Mouse (Mus musculus) T-cell, adult 2 months (primary cell): ENCODE measurements around the gene Brd1.
"Not testable (repeated sequence)": the region's sequence is repeated elsewhere in the genome, so short reads cannot be mapped to it uniquely, and the experiment has no call there.

Experiments used
- DNase-seq: peaks from one replicate; pipeline ENCODE4 v3.0.0; 2022; ENCODE audit warnings: low spot score

Brd1 gene

DNA sequence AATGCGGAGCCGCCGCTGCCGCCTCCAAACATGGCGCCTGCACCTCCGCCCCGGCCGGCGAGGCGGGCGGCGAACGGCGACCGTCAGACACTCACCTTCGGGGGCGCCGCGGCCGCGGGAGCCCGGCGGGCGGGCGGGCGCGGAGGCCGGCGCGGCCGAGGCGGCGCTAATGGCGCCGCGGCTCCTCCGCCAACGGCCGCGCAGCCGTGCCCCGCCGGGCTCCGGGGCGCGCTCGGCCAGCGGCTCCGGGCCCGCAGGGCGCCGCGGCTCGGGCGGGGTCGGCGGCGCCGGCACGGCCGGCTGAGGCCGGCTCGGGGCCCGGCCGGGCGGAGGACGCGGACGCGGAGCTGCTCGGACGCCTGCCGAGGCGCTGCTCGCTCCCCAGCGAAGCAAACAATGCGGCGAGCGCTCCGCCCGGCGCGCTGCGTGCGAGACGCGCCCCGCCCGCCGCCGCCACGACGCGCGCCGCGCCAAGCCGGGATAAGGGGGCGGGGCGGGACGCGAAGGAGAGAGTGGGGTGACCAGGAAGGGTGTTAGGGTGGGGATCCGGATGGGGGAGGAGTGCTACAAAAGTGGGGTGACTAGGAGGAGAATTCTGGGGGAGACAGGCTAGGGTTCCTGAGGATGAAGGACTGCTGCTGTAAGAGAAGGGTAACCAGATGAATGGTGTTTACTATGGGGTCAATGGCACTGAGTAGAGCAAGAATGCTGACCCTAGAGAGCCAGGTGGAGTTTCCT, at the start of gene Brd1:
Brd1 (minus strand) TSS at position 400 of the 738 bp plus-strand sequence.
- DNase-seq = peak; percentile 62

DNA sequence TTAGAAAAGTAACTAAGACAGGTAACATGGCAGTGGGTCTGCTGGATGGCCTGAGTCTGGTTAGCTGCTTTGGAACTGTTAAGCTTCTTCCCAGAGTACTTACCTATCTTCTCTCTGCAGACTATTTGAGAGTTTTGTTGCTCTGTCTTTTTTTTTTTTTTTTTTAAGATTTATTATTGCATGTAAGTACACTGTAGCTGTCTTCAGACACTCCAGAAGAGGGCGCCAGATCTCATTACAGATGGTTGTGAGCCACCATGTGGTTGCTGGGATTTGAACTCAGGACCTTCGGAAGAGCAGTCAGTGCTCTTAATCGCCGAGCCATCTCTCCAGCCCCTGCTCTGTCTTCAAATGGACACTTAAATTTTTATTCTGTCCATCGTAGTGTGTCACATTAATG, 40.6 kb upstream of the Brd1 start:
- DNase-seq = not testable (repeated sequence)

GRCm38 (mm10) chr15:88768537-88768936, 34.5 kb upstream of the Brd1 start:
- no peak for DNase-seq

GRCm38 (mm10) chr15:88766139-88766538, 32.1 kb upstream of the Brd1 start:
- DNase-seq = not testable (repeated sequence)

GRCm38 (mm10) chr15:88761551-88761950, 27.5 kb upstream of the Brd1 start:
- DNase-seq = no peak

DNA sequence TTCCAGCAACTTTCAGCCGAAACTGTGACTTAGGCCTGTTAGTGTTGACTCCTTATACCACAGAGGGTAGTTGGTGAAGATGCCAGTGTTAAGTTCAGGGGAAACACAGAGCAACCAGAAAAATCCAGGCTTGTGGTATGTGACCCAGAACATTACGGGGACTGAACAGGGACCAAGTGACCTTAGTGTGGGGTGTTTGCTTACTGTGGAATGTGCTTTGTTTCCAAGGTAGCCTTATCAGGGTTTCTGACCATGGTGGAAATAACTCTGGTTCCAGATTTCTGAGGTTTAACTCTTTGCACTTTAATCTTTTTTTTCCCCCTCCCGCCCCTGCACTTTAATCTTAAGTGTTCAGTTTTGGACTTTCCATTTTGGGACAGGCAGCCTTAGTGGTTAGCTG, 24.0 kb upstream of the Brd1 start:
- no peak for DNase-seq

DNA sequence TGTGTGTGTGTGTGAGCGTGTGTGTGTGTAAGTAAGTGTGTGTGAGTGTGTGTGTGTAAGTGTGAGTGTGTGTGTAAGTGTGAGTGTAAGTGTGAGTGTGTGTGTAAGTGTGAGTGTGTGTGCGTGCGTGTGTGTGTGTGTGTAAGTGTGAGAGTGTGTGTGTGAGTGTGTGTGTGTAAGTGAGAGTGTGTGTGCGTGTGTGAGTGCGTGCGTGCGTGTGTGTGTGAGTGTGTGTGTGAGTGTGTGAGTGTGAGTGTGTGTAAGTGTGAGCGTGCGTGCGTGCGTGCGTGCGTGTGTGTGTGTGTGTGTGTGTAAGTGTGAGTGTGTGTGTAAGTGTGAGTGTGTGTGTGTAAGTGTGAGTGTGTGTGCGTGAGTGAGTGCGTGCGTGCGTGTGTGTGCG, 21.7 kb upstream of the Brd1 start:
- DNase-seq = no peak

DNA sequence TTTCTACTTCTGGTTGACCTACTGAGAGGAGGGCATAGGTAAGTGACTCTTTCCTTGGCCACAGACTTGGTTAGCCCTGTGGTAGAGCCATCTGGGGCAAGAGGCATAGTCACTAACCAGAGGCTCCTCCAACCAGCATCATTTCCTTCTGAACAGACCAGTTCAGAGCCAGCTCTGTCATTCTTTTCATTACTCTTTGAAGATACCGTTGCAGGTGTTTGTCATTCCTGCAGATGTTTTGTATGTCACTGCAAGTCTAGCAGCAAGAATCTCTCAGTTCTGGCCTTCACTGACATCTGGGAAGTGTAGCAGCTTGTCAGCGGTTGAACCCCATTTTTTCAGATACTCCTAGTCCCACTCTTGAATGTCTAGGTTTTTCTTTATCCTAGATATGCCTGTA, 20.9 kb upstream of the Brd1 start:
- no peak for DNase-seq

- no peak for DNase-seq
Measured at GRCm38 (mm10) chr15:88752403-88752733, 18.3 kb upstream of the Brd1 start.

DNA sequence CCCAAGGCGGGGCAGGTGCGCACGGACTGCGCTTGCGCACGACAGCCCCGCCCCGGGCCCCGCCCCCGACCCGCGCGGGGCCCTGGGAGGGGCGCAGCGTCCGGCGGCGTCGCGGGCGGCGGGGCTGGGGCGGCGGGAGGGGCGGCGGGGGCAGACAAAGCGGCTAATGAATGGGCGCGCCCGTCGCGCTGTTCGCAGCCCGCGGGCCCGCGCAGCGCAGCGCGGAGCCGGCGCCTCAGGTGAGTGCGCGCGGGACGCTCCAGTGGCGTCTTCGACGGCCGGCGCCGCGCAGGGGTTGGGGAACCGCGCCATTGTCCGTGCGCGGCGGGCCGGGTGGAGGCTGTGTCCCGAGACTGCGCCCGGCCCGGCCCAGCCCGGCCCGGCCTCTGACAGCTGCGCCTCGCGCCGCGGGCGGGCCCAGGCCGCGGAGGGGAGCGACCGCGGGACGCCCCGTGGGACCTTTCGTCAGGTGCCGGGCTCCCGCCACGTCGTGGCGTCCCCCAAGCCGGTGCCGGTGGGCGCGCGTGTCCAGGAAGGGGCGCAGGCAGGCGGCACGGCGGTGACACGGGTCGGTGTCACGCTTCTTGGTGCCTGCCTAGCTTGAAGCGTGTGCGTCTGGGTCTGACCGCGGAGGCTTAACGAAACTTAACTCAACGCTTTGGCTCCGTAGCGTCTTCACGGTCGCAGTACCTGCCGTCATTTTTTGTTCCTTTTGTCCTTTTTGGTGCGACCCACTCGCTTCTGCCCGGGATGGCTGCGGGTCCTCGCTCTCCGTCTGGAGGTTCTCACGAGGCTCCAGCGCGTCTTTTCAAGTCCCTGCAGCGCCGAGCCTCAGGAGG, 17.8 kb upstream of the Brd1 start, which contains the start of gene Zbed4:
Zbed4 (plus strand) TSS at position 97 of the 839 bp plus-strand sequence.
- peak; percentile 56 for DNase-seq

GRCm38 (mm10) chr15:88750677-88751563, 16.9 kb upstream of the Brd1 start:
- peak; percentile 99 for DNase-seq

- no peak for DNase-seq
Measured at GRCm38 (mm10) chr15:88750032-88750431, 16.0 kb upstream of the Brd1 start.

DNA sequence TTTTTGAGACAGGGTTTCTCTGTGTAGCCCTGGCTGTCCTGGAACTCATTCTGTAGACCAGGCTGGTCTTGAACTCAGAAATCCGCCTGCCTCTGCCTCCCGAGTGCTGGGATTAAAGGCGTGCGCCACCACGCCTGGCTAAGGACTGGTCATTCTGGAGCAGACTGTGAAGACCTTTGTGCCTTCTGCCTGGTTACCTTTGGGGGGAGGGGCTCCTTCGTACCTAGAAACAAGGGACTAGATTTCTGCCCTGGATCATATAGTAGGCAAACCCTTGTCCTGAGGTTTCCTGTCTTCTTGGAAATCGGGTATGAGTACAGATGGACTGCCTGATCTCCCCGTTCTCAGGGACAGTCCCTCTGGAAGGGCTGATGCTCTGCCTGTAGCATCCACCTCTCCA, 15.6 kb upstream of the Brd1 start:
- not testable (repeated sequence) for DNase-seq

DNA sequence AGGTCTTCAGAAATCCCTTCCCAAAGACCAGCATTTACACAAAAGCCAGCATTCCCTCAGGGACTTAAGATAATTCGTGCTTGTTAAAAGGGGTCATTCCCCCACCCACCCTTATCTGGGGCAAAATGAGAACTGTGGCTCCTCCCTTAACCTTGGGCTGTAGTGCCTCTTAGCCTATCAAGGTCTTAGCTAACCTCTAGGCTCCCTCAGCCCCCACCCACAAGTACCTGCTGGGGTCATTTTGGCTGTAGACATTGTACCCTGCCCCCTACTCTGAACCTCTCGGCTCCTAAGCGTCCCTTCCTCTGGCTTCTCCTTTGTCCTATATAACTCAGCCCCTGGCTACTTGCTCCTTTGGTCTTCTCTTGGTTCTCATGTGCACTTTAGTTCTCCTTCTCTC, 11.9 kb upstream of the Brd1 start:
- DNase-seq = no peak

DNA sequence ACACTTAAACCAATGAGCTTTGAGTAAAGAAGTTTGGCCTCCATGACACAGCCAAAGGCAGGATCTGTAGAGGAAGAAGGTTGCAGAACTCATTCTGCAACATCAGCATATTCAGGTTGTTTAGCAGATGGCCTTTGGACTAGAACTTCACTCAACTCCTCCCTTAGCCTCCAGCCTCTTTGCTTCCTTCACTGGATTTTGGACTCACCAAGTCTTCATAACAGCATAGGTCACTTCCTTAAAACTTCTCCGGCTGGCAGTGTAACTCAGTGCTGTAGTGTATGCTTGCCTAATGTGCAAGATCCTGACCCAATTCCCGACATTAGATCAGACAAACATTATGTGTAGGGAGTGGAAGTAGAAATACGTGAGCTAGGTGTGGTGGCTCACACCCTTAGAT, 11.3 kb upstream of the Brd1 start:
- no peak for DNase-seq

DNA sequence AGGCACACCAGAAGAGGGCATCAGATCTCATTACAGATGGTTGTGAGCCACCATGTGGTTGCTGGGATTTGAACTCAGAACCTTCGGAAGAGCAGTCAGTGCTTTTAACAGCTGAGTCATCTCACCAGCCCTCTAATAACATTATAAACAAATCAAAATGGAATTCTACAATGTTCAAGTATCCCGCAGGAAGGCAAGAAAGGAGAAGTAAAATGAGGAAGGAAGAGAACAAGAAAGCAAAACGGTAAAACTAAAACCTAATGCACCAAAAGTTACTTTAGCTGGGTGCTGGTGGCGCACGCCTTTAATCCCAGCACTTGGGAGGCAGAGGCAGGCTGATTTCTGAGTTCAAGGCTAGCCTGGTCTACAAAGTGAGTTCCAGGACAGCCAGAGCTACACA, 9.3 kb upstream of the Brd1 start:
- not testable (repeated sequence) for DNase-seq

DNA sequence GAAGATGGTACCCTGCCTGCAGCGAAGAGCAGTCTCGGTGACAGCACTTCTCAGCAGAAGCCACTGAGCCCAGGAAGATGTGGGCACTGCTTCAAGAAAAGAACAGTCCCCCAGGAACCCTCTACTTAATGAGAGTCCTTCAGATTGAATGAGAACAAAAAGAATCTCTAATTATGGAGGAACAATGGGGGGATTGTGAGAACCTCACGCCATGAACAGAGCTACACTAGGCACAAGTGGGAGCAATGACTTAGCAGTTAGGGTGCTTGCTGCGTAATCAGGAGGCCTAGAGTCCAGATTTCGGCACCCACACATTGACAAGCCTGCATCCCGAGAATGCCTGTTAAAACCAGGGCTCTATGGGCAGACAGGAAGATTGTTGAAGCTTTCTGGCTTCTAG, 7.3 kb upstream of the Brd1 start:
- DNase-seq = no peak

DNA sequence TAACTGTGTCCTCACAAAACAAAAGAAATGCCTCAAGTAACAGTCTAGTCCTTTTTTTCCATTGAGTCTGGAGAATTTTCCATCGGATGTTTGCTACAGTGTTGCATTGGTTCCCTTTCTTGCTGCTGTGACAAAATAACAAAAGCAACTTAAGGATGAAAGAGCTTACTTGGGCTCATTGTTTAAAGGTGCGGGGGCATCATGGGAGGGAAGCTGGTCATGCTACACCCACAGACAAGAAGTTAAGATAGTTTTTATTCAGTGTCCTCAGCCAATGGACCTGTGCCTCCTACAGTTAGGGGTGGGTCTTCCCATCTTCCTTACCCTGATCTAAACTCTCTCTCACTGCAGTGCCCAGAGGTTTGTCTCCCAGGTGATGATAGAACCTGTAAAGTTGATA, 4.4 kb upstream of the Brd1 start:
- no peak for DNase-seq

- peak; percentile 42 for DNase-seq
Measured at GRCm38 (mm10) chr15:88736166-88736565, 2.1 kb upstream of the Brd1 start.

DNA sequence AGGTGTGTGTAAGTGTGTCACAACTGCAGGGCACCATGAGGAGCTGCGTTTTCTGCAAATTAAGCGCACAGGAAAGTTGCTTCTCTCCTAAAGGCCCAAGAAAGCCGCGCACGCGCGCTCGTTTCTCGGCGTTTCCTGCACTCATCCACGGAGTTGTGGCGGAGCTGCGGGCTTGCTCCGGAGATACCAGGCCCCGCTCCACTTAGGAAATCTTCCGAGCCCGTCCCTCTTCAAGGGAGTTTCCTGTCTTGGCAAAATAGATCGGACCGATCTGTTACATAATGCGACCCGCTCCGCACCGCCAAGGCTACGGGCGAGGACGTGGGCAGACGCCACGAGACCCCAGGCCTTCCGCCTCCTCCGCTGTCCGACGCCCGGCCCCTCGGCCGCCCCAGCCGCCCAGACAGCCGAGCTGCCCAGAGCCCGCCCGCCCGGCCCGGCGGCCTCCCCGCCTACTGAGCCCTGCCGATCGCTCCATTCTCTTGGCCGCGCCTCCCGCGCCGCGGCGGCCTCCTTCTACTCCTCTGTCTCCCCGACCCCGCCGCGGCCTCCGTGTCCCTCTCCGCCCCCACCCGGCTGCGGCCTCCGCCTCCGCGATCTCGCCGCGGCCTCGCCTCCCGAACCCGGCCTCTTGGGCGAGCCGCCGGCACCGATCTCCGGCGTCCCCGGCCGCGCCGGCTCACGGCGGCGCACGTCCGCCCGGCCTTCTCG, 837 bp downstream of the Brd1 start:
- peak; percentile 79 for DNase-seq

- DNase-seq = no peak
Measured at GRCm38 (mm10) chr15:88732405-88733020, 1.5 kb downstream of the Brd1 start.
